Mouse (Mus musculus) midbrain, embryonic 12.5 days (tissue): ENCODE results near the gene Sftpd. TPM values are rescaled to one million over a fixed set of nuclear protein-coding genes. Genes with fewer than 3 reads are reported as not detected.

ENCODE experiments used
- ATAC-seq: fragments of 200-750 bp; cut with Nextera tagmentation; 2 replicates; pipeline ENCODE4 v1.8.0; 2017; ENCODE audit warnings: low read depth, moderate TSS enrichment, moderate library complexity; ENCODE audit not compliant: low FRiP score
- H3K27ac ChIP-seq: fragments of 300-500 bp; sonication (generic); replicated peaks from 2 replicates; pipeline ENCODE4 v1.5.1; 2016; ENCODE audit warnings: mild to moderate bottlenecking
- H3K27me3 ChIP-seq: fragments of 300-500 bp; sonication (generic); 2 replicates; pipeline ENCODE4 v1.6.1; 2016; ENCODE audit warnings: mild to moderate bottlenecking
- H3K36me3 ChIP-seq: fragments of 300-500 bp; sonication (generic); 2 replicates; pipeline ENCODE4 v1.6.1; 2016
- H3K4me1 ChIP-seq: fragments of 300-500 bp; sonication (generic); 2 replicates; pipeline ENCODE4 v1.6.1; 2016
- H3K4me2 ChIP-seq: fragments of 300-500 bp; sonication (generic); replicated peaks from 2 replicates; pipeline ENCODE4 v1.6.1; 2016; ENCODE audit warnings: mild to moderate bottlenecking, moderate library complexity
- H3K4me3 ChIP-seq: fragments of 300-500 bp; sonication (generic); 2 replicates; pipeline ENCODE4 v1.5.1; 2016; ENCODE audit warnings: mild to moderate bottlenecking
- H3K9ac ChIP-seq: fragments of 300-500 bp; sonication (generic); replicated peaks from 2 replicates; pipeline ENCODE4 v1.6.1; 2016; ENCODE audit warnings: mild to moderate bottlenecking, moderate library complexity
- H3K9me3 ChIP-seq: fragments of 300-500 bp; sonication (generic); 2 replicates; pipeline ENCODE4 v1.6.1; 2016; ENCODE audit warnings: mild to moderate bottlenecking
- WGBS: fragments of 180-500 bp; shearing (Covaris S2); methylation state at CpG from one replicate; pipeline ENCODE4 v1.1.7; 2016; 5-methylcytosine and 5-hydroxymethylcytosine counted together
- polyA plus RNA-seq: library from polyadenylated mRNA; unstranded; fragments of >200 nt; fragmentation: Nextera tagmentation; extraction: Ambion mirVana; gene quantifications from 2 replicates; pipeline ENCODE4 v1.2.1, GENCODE M21; 2016

Gene Sftpd
- polyA plus RNA-seq, 1 experiment from 2014 or later: not detected

DNA sequence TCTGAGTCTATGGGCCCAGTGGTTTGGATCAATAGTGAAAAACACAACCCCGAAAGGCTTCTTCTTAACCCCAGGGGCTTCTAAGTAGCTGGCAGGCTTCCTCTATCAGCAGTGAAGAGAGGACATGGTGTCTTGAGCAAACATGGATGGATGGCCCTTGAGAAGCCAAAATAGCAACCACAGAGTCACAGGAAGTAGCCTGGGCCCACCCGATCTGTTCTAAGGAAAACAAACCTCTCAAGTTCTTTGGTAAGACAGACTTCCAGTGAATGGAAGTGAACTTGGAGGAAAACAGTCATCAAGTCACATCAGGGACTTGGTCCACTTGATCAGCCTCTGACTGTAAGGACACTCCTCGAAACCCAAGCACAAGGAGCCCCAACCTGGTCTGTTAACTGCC is 38.0 kb downstream of the Sftpd start:
- Histone ChIP-seq H3K9ac (no peak overlapping the region), H3K27me3 (no peaks in the 10 kb centered on the region), H3K4me2 (no peak overlapping the region), H3K4me1 (no peaks in the 10 kb centered on the region), H3K36me3 (no peaks in the 10 kb centered on the region), H3K27ac (no peak overlapping the region), H3K9me3 (no peaks in the 10 kb centered on the region), H3K4me3 (no peak overlapping the region)
- no peak for ATAC-seq
- WGBS: 86% methylated on average over 3 of the region's 3 CpGs

DNA sequence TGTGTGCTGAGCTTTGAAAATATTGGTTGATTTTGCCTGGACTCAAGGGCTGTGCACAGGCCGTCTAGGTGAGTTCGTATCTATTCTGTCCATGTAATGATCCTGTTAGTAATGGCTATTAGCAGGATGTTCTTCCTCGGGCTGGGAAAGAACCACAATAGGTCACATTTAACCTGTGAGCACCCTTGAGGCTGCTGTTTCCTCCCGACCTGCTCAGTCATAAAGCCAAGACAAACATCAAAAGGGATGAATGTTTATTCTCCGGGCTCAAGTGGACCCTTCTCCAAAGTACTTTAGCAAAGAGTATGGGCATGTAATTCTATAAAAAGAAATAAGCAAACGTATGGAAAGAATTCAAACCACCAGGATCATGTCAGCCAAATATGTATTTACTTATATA is 38.9 kb downstream of the Sftpd start:
- no peak overlapping the region for H3K4me3 ChIP-seq
- no peaks in the 10 kb centered on the region for H3K27me3 ChIP-seq
- ATAC-seq: no peak
- no peak overlapping the region for H3K9ac ChIP-seq
- no peaks in the 10 kb centered on the region for H3K36me3 ChIP-seq
- WGBS: 66% methylated on average over 6 of the region's 6 CpGs
- H3K9me3 ChIP-seq: no peaks in the 10 kb centered on the region
- no peaks in the 10 kb centered on the region for H3K4me1 ChIP-seq
- no peak overlapping the region for H3K4me2 ChIP-seq
- H3K27ac ChIP-seq: no peak overlapping the region

- Histone ChIP-seq H3K36me3 (no peaks in the 10 kb centered on the region), H3K27me3 (no peaks in the 10 kb centered on the region), H3K4me1 (no peaks in the 10 kb centered on the region), H3K9ac (no peak overlapping the region), H3K9me3 (no peaks in the 10 kb centered on the region), H3K27ac (no peak overlapping the region), H3K4me2 (no peak overlapping the region), H3K4me3 (no peak overlapping the region)
- WGBS: 85% methylated on average over 1 of the region's 1 CpGs
- ATAC-seq: no peak
Measured at GRCm38 (mm10) chr14:41140686-41141085, 44.3 kb downstream of the Sftpd start.

DNA sequence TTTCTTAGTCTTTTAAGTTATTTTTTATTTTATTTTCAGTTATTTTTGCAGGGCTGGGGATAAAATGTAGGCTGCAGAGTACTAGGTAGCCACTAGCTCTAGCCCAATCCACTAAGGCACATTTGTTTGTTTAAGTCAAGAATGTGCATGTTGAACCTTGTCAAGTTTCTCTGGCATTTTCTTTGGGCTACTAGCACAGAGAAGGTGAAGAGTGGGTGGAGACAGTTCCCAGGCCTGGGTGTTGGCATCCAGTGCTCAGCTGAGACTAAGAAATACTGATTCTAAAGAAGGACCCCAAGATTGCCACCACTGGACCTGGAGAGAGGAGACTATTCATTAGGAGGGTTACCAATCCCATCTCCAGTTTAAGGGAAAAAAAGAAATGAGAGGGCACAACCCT is 47.9 kb downstream of the Sftpd start:
- Histone ChIP-seq H3K27me3 (no peaks in the 10 kb centered on the region), H3K9me3 (no peaks in the 10 kb centered on the region), H3K27ac (no peak overlapping the region), H3K4me3 (no peak overlapping the region), H3K36me3 (no peaks in the 10 kb centered on the region), H3K4me1 (no peaks in the 10 kb centered on the region), H3K4me2 (no peak overlapping the region), H3K9ac (no peak overlapping the region)
- no peak for ATAC-seq

GRCm38 (mm10) chr14:41131540-41131939 is 53.4 kb downstream of the Sftpd start, which contains the start of gene Sftpa1:
Gene Sftpa1, plus strand, starts transcription at chr14:41131782.
- Histone ChIP-seq H3K27me3 (no peaks in the 10 kb centered on the region), H3K36me3 (no peaks in the 10 kb centered on the region), H3K27ac (no peak within 1 kb of the TSS), H3K9ac (no peak within 1 kb of the TSS), H3K4me3 (no peak within 1 kb of the TSS), H3K4me2 (no peak within 1 kb of the TSS), H3K4me1 (no peaks in the 10 kb centered on the region), H3K9me3 (no peaks in the 10 kb centered on the region)
- ATAC-seq: no peak
- WGBS: 84% methylated on average over 7 of the region's 7 CpGs

DNA sequence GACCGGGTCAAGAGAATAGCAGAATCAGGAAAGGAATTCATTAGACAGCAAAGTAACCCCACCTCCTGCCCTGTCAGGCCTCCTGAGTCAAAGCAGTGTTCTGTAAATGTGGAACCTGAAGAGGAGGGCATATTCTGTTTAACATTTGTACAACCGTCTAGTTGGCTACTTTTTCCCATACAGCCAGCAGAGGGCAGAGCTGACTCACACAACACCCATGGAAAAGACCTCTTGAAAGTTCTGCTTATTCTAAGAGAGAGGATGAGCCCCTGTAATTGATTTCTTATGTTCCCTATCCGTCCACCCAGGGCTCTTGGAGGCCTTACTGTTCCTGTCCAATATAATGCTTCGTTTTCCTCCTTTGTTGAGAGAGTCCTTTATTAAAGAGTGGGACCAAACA is 57.0 kb downstream of the Sftpd start:
- no peaks in the 10 kb centered on the region for H3K27me3 ChIP-seq
- 16% methylated on average over 4 of the region's 4 CpGs for WGBS
- H3K9me3 ChIP-seq: no peaks in the 10 kb centered on the region
- H3K9ac ChIP-seq: no peak overlapping the region
- no peak overlapping the region for H3K27ac ChIP-seq
- no peak overlapping the region for H3K4me2 ChIP-seq
- no peak for ATAC-seq
- no peak overlapping the region for H3K4me3 ChIP-seq
- no peaks in the 10 kb centered on the region for H3K4me1 ChIP-seq
- H3K36me3 ChIP-seq: no peaks in the 10 kb centered on the region

GRCm38 (mm10) chr14:41124683-41125082 is 60.3 kb downstream of the Sftpd start:
- Histone ChIP-seq H3K9me3 (no peaks in the 10 kb centered on the region), H3K9ac (no peak overlapping the region), H3K36me3 (no peaks in the 10 kb centered on the region), H3K27me3 (no peaks in the 10 kb centered on the region), H3K4me2 (no peak overlapping the region), H3K4me1 (no peaks in the 10 kb centered on the region), H3K27ac (no peak overlapping the region), H3K4me3 (no peak overlapping the region)
- ATAC-seq: no peak
- WGBS: 86% methylated on average over 5 of the region's 5 CpGs

Other genes starting within 250 kb of the Sftpd start
- gene Tspan14, start 218.3 kb downstream of the Sftpd start, polyA plus RNA-seq: 87.3 and 88.5 TPM in 2 replicates
- 46.7 and 52.6 TPM in 2 replicates for gene Fam213a, start 171.4 kb downstream of the Sftpd start, polyA plus RNA-seq
- gene Dydc2, start 115.9 kb downstream of the Sftpd start, polyA plus RNA-seq: 0.37 and 0.59 TPM in 2 replicates
- not detected in 2 replicates for gene Dydc1, start 112.2 kb downstream of the Sftpd start, polyA plus RNA-seq
- not detected in 2 replicates for gene Mat1a, start 80.1 kb downstream of the Sftpd start, polyA plus RNA-seq
- gene Sftpa1, start 53.4 kb downstream of the Sftpd start, polyA plus RNA-seq: not detected in 2 replicates
- gene Mbl1, start 33.7 kb downstream of the Sftpd start, polyA plus RNA-seq: not detected in 2 replicates
- gene Gm2832, start 93.7 kb upstream of the Sftpd start, polyA plus RNA-seq: not detected in 2 replicates
- gene Gm5798, start 163.5 kb upstream of the Sftpd start, polyA plus RNA-seq: not detected in 2 replicates
- gene Gm7945, start 201.2 kb upstream of the Sftpd start, polyA plus RNA-seq: not detected in 2 replicates
- gene Gm6482, start 223.1 kb upstream of the Sftpd start, polyA plus RNA-seq: not detected in 2 replicates